Mouse (Mus musculus) limb, embryonic 13.5 days (tissue): Measurements from ENCODE around the gene Cdipt. TPM values are rescaled to one million over a fixed set of nuclear protein-coding genes. Genes with fewer than 3 reads are reported as not detected.

Experiments used
- polyA plus RNA-seq: library from polyadenylated mRNA; unstranded; fragments of >200 nt; fragmentation: Nextera tagmentation; extraction: Ambion mirVana; gene quantifications from 2 replicates; pipeline ENCODE4 v1.2.1, GENCODE M21; 2015

Gene Cdipt
- polyA plus RNA-seq, 1 experiment from 2014 or later = 97.1 TPM

Other genes with a start within 250 kb of the Cdipt start
- 49.6 and 50.3 TPM in 2 replicates for gene Mapk3, start 216.3 kb upstream of the Cdipt start, polyA plus RNA-seq
- 1.7 and 2.1 TPM in 2 replicates for gene Gdpd3, start 209.6 kb upstream of the Cdipt start, polyA plus RNA-seq
- 114 and 121 TPM in 2 replicates for gene Ypel3, start 199.0 kb upstream of the Cdipt start, polyA plus RNA-seq
- 0.53 and 0.64 TPM in 2 replicates for gene Tbx6, start 194.4 kb upstream of the Cdipt start, polyA plus RNA-seq
- gene Ppp4c, start 183.4 kb upstream of the Cdipt start, polyA plus RNA-seq = 287 and 322 TPM in 2 replicates
- 0.18 and 0.52 TPM in 2 replicates for gene Fam57b, start 178.2 kb upstream of the Cdipt start, polyA plus RNA-seq
- not detected in 2 replicates for gene 4930451I11Rik, start 144.3 kb upstream of the Cdipt start, polyA plus RNA-seq
- gene Doc2a, start 128.5 kb upstream of the Cdipt start, polyA plus RNA-seq = 1.5 and 1.9 TPM in 2 replicates
- 39.8 and 48.3 TPM in 2 replicates for gene Hirip3, start 113.9 kb upstream of the Cdipt start, polyA plus RNA-seq
- gene Ino80e, start 113.5 kb upstream of the Cdipt start, polyA plus RNA-seq = 96.8 and 108 TPM in 2 replicates
- gene Taok2, start 91.2 kb upstream of the Cdipt start, polyA plus RNA-seq = 54.4 and 57.2 TPM in 2 replicates
- gene Tmem219, start 53.0 kb upstream of the Cdipt start, polyA plus RNA-seq = 24.5 and 27.0 TPM in 2 replicates
- gene Kctd13, start 47.0 kb upstream of the Cdipt start, polyA plus RNA-seq = 16.9 and 17.2 TPM in 2 replicates
- gene Asphd1, start 26.3 kb upstream of the Cdipt start, polyA plus RNA-seq = 0.20 TPM in 1 of 2 replicates, not detected in the other
- 0.33 and 0.66 TPM in 2 replicates for gene Sez6l2, start 25.4 kb upstream of the Cdipt start, polyA plus RNA-seq
- 0.65 and 1.9 TPM in 2 replicates for gene Cdiptos, start 184 bp downstream of the Cdipt start, polyA plus RNA-seq
- gene Mvp, start 38.7 kb downstream of the Cdipt start, polyA plus RNA-seq = 5.5 and 5.6 TPM in 2 replicates
- 0.31 TPM in 1 of 2 replicates, not detected in the other for gene Pagr1b, start 40.6 kb downstream of the Cdipt start, polyA plus RNA-seq
- 48.2 and 70.2 TPM in 2 replicates for gene Pagr1a, start 41.4 kb downstream of the Cdipt start, polyA plus RNA-seq
- gene Gm42742, start 45.2 kb downstream of the Cdipt start, polyA plus RNA-seq = 52.2 and 64.8 TPM in 2 replicates
- 6.9 and 10.4 TPM in 2 replicates for gene Prrt2, start 45.3 kb downstream of the Cdipt start, polyA plus RNA-seq
- gene Maz, start 51.1 kb downstream of the Cdipt start, polyA plus RNA-seq = 61.9 and 64.6 TPM in 2 replicates
- gene Kif22, start 66.6 kb downstream of the Cdipt start, polyA plus RNA-seq = 113 and 118 TPM in 2 replicates
- not detected in 2 replicates for gene Zg16, start 111.4 kb downstream of the Cdipt start, polyA plus RNA-seq
- 2.6 and 2.7 TPM in 2 replicates for gene AI467606, start 115.4 kb downstream of the Cdipt start, polyA plus RNA-seq
- gene Qprt, start 146.3 kb downstream of the Cdipt start, polyA plus RNA-seq = 3.1 and 3.4 TPM in 2 replicates
- gene Spn, start 161.9 kb downstream of the Cdipt start, polyA plus RNA-seq = 0.25 and 0.34 TPM in 2 replicates
- 72.2 and 72.4 TPM in 2 replicates for gene Cd2bp2, start 220.1 kb downstream of the Cdipt start, polyA plus RNA-seq
- 31.7 and 34.8 TPM in 2 replicates for gene Tbc1d10b, start 232.6 kb downstream of the Cdipt start, polyA plus RNA-seq
- gene Mylpf, start 233.0 kb downstream of the Cdipt start, polyA plus RNA-seq = 350 and 353 TPM in 2 replicates